Comparison of ENCODE assay signal across 13 mouse cellular contexts in genomic region chr15:100972795-100973194, GRCm38 (mm10).
DNase-seq lines count a peak whose midpoint lies in the region; ATAC-seq and TF ChIP-seq lines count a peak whose summit lies in the region.
"Had no signal": no experiment of that assay in that cellular context is flagged by ENCODE, and none has a peak within 500 bp of the region (broad histone marks: within the 10 kb centered on the region; RNA-seq: fewer than 3 reads in every experiment).

No protein-coding gene starts in this region.

- TF ChIP-seq CTCF in brain, embryonic 14.5 days (IDR thresholded peaks at IDR 0.05; ENCODE audit: borderline replicate concordance, extremely low read depth, insufficient read depth, insufficient read length) = no peak

- no peaks in the 10 kb centered on the region for H3K36me3 ChIP-seq in kidney, embryonic 16.5 days (ENCODE audit: insufficient read depth, low read length)
- H3K36me3 ChIP-seq in heart, embryonic 11.5 days (ENCODE audit: control insufficient read depth, insufficient read depth, low read length) = no peaks in the 10 kb centered on the region

- WGBS in kidney, embryonic 16.5 days = 36% methylated on average over 11 of the region's 11 CpGs
- 49% methylated on average over 11 of the region's 11 CpGs for WGBS in heart, embryonic 11.5 days (ENCODE audit: insufficient replicate concordance)

- peaks cover 6% of the 10 kb centered on the region; the same call in 1 of the 2 replicates for H3K4me1 ChIP-seq in kidney, embryonic 16.5 days (ENCODE audit: insufficient read depth, low read length)
- H3K4me1 ChIP-seq in heart, embryonic 11.5 days (ENCODE audit: control insufficient read depth, insufficient read depth, low read length) = no peaks in the 10 kb centered on the region

- DNase-seq in kidney, postnatal 14 days = peak; percentile 23
- DNase-seq in CD4-positive, CD25-positive, alpha-beta regulatory T cell, adult 2 months (ENCODE audit: low read depth, low spot score) = peak; percentile 49
- DNase-seq in brain, embryonic 14.5 days (ENCODE audit: low read depth) = peak; percentile 50
- DNase-seq in lung, postnatal 36 days = peak; percentile 56
- DNase-seq in cerebellum, adult 9-10 months = no peak
- DNase-seq in gastrocnemius, postnatal 10 days = no peak
- DNase-seq: adrenal gland, postnatal 10 days; cerebellum, adult 9-11 months; heart, adult 18-20 months; layer of hippocampus, postnatal 36 days had no signal

- H3K4me2 ChIP-seq in kidney, embryonic 16.5 days (replicated peaks; ENCODE audit: low read depth, low read length) = no peak overlapping the region
- no peak overlapping the region for H3K4me2 ChIP-seq in heart, embryonic 11.5 days

- H3K9ac ChIP-seq in kidney, embryonic 16.5 days (replicated peaks; ENCODE audit: low read length) = no peak overlapping the region
- H3K9ac ChIP-seq in heart, embryonic 11.5 days (ENCODE audit: low read depth, low read length) = no peak overlapping the region

- H3K9me3 ChIP-seq in kidney, embryonic 16.5 days (ENCODE audit: low read length) = no peaks in the 10 kb centered on the region
- H3K9me3 ChIP-seq in heart, embryonic 11.5 days (replicated peaks; ENCODE audit: control insufficient read depth, low read length) = no peaks in the 10 kb centered on the region

- no peak for ATAC-seq in kidney, embryonic 16.5 days (ENCODE audit: low FRiP score, low TSS enrichment)
- no peak for ATAC-seq in heart, embryonic 11.5 days (replicated peaks; ENCODE audit: insufficient number of reproducible peaks, low FRiP score, low TSS enrichment)

- no peak for TF ChIP-seq POLR2A in brain, embryonic 14.5 days (IDR thresholded peaks at IDR 0.05; ENCODE audit: borderline replicate concordance, extremely low read depth, insufficient read depth, insufficient read length, poor library complexity, severe bottlenecking)

- no peak overlapping the region for H3K27ac ChIP-seq in kidney, embryonic 16.5 days (ENCODE audit: low read length)
- no peak overlapping the region for H3K27ac ChIP-seq in heart, embryonic 11.5 days (ENCODE audit: low read depth, low read length)
- H3K27ac ChIP-seq: macrophage had no signal

- H3K4me3 ChIP-seq in kidney, embryonic 16.5 days (ENCODE audit: low read length) = no peak overlapping the region
- no peak overlapping the region for H3K4me3 ChIP-seq in heart, embryonic 11.5 days (ENCODE audit: low read depth, low read length)

- H3K27me3 ChIP-seq in kidney, embryonic 16.5 days (ENCODE audit: insufficient read depth, low read length) = no peaks in the 10 kb centered on the region
- no peaks in the 10 kb centered on the region for H3K27me3 ChIP-seq in heart, embryonic 11.5 days (ENCODE audit: control insufficient read depth, insufficient read depth, low read length)

Comparison
In these comparisons a context has a peak if more than half of its experiments do, and no peak if none do; other contexts are left out.
1. DNase-seq: peak in kidney, postnatal 14 days (single experiment), CD4-positive, CD25-positive, alpha-beta regulatory T cell, adult 2 months (single experiment), brain, embryonic 14.5 days (single experiment) and lung, postnatal 36 days (single experiment); none in cerebellum, adult 9-10 months (single experiment) and gastrocnemius, postnatal 10 days (single experiment).